In the genomic region with DNA sequence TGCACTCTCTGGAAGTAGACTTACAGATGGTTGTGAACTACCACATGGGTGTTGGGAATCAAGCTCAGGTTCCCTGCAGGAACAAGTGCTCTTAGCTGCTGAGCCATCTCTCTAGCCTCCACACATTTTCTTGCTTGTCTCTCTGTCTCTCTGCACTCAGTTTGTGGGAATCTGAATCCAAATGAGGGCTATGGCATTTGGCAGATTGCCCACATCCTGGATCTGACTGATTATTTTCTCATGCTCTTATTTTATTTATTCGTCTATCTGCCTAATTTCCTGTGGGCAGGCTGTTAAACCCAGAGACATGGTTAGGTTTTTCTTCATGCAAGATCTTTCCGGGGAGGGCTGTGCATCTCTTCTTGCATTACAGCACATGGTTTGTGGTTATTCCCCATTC, we compare ENCODE assay signal across 32 mouse cellular contexts.
DNase-seq lines count a peak whose midpoint lies in the region; ATAC-seq and TF ChIP-seq lines count a peak whose summit lies in the region.
"Had no signal": no experiment of that assay in that cellular context is flagged by ENCODE, and none has a peak within 500 bp of the region (broad histone marks: within the 10 kb centered on the region; RNA-seq: fewer than 3 reads in every experiment).

No protein-coding gene starts in this region.

- H3K27ac ChIP-seq in forebrain, postnatal 0 days (ENCODE audit: low read depth, low read length), result no peak overlapping the region
- no peak overlapping the region for H3K27ac ChIP-seq in forebrain, embryonic 11.5 days (ENCODE audit: low read depth, low read length)
- H3K27ac ChIP-seq in lung, embryonic 14.5 days (ENCODE audit: low read depth), result no peak overlapping the region
- H3K27ac ChIP-seq: embryonic facial prominence, embryonic 15.5 days; forebrain, embryonic 15.5 days; gastrocnemius, adult 2 months; heart, adult 2 months; hindbrain, embryonic 13.5 days; kidney, embryonic 15.5 days; limb, embryonic 10.5 days; limb, embryonic 15.5 days; liver, embryonic 15.5 days; midbrain, embryonic 10.5 days; neural tube, embryonic 13.5 days; stomach, postnatal 0 days had no signal

- H3K4me1 ChIP-seq in forebrain, postnatal 0 days (ENCODE audit: insufficient read depth), result no peaks in the 10 kb centered on the region
- H3K4me1 ChIP-seq in forebrain, embryonic 11.5 days (replicated peaks; ENCODE audit: control insufficient read depth, insufficient read depth, low read length), result no peaks in the 10 kb centered on the region
- no peaks in the 10 kb centered on the region for H3K4me1 ChIP-seq in lung, embryonic 14.5 days (ENCODE audit: insufficient read depth)
- H3K4me1 ChIP-seq in lung, adult 2 months (ENCODE audit: control insufficient read depth, insufficient read depth, low read length), result no peaks in the 10 kb centered on the region
- H3K4me1 ChIP-seq: forebrain, embryonic 15.5 days; heart, embryonic 12.5 days; hindbrain, embryonic 13.5 days; limb, embryonic 15.5 days; liver, embryonic 15.5 days; midbrain, embryonic 10.5 days; neural tube, embryonic 13.5 days had no signal

- no peak overlapping the region for H3K4me3 ChIP-seq in forebrain, postnatal 0 days (ENCODE audit: low read depth, low read length)
- no peak overlapping the region for H3K4me3 ChIP-seq in forebrain, embryonic 11.5 days (ENCODE audit: low read depth, low read length)
- no peak overlapping the region for H3K4me3 ChIP-seq in lung, embryonic 14.5 days (ENCODE audit: low read depth, low read length)
- H3K4me3 ChIP-seq in lung, adult 2 months (replicated peaks; ENCODE audit: extremely low read depth, low read depth, low read length), result no peak overlapping the region
- H3K4me3 ChIP-seq: embryonic facial prominence, embryonic 15.5 days; forebrain, embryonic 15.5 days; gastrocnemius, adult 2 months; heart, adult 2 months; heart, embryonic 12.5 days; hindbrain, embryonic 13.5 days; kidney, embryonic 15.5 days; limb, embryonic 10.5 days; limb, embryonic 15.5 days; liver, embryonic 15.5 days; midbrain, embryonic 10.5 days; neural tube, embryonic 13.5 days had no signal

- H3K27me3 ChIP-seq in forebrain, postnatal 0 days (ENCODE audit: insufficient read depth, low read length), result no peaks in the 10 kb centered on the region
- no peaks in the 10 kb centered on the region for H3K27me3 ChIP-seq in forebrain, embryonic 11.5 days (ENCODE audit: control insufficient read depth, insufficient read depth, low read length)
- no peaks in the 10 kb centered on the region for H3K27me3 ChIP-seq in lung, embryonic 14.5 days (ENCODE audit: insufficient read depth, low read length)
- H3K27me3 ChIP-seq: embryonic facial prominence, embryonic 15.5 days; forebrain, embryonic 15.5 days; heart, embryonic 12.5 days; hindbrain, embryonic 13.5 days; kidney, embryonic 15.5 days; limb, embryonic 15.5 days; liver, embryonic 15.5 days; neural tube, embryonic 13.5 days had no signal

- DNase-seq in forebrain, postnatal 0 days, result peak; percentile 17
- DNase-seq in forebrain, embryonic 11.5 days (ENCODE audit: low spot score), result no peak
- DNase-seq in lung, embryonic 14.5 days, result peak; percentile 77
- DNase-seq in lung, adult 2 months, result no peak
- DNase-seq in Muller cell, postnatal 12 days (ENCODE audit: inconsistent ontology term), result peak; percentile 22
- DNase-seq in lung, postnatal 14 days, result peak; percentile 13
- DNase-seq: adrenal gland, adult 2 months; B cell, adult 2 months; cerebellum, adult 8-10 months; embryo, embryonic 11 days; gastrocnemius, adult 2 months; heart, adult 2 months; heart, postnatal 4 days; kidney, adult 11 months; layer of hippocampus, postnatal 36 days; right cerebral cortex, postnatal 4 days; thymus, adult 18-20 months; thymus, postnatal 25 days had no signal

- 45% methylated on average over 2 of the region's 2 CpGs for WGBS in forebrain, postnatal 0 days
- 88% methylated on average over 2 of the region's 2 CpGs for WGBS in forebrain, embryonic 11.5 days
- 38% methylated on average over 2 of the region's 2 CpGs for WGBS in lung, embryonic 14.5 days
- 46% methylated on average over 2 of the region's 2 CpGs for WGBS in lung, adult 2 months

- no peak overlapping the region for H3K9ac ChIP-seq in forebrain, postnatal 0 days
- H3K9ac ChIP-seq in forebrain, embryonic 11.5 days (ENCODE audit: low read length), result no peak overlapping the region
- no peak overlapping the region for H3K9ac ChIP-seq in lung, embryonic 14.5 days
- H3K9ac ChIP-seq: embryonic facial prominence, embryonic 15.5 days; forebrain, embryonic 15.5 days; heart, embryonic 12.5 days; hindbrain, embryonic 13.5 days; kidney, embryonic 15.5 days; limb, embryonic 15.5 days; liver, embryonic 15.5 days; neural tube, embryonic 13.5 days had no signal

- no peaks in the 10 kb centered on the region for H3K36me3 ChIP-seq in forebrain, postnatal 0 days (ENCODE audit: insufficient read depth)
- no peaks in the 10 kb centered on the region for H3K36me3 ChIP-seq in forebrain, embryonic 11.5 days (ENCODE audit: control insufficient read depth, insufficient read depth, low read length)
- no peaks in the 10 kb centered on the region for H3K36me3 ChIP-seq in lung, embryonic 14.5 days (ENCODE audit: insufficient read depth)
- H3K36me3 ChIP-seq: embryonic facial prominence, embryonic 15.5 days; forebrain, embryonic 15.5 days; heart, embryonic 12.5 days; hindbrain, embryonic 13.5 days; kidney, embryonic 15.5 days; limb, embryonic 10.5 days; limb, embryonic 15.5 days; liver, embryonic 15.5 days; midbrain, embryonic 10.5 days; neural tube, embryonic 13.5 days had no signal

- no peak for TF ChIP-seq CTCF in forebrain, postnatal 0 days (IDR thresholded peaks at IDR 0.05; ENCODE audit: low read depth)
- TF ChIP-seq CTCF in lung, embryonic 14.5 days (IDR thresholded peaks at IDR 0.05; ENCODE audit: low read depth), result no peak
- TF ChIP-seq CTCF in lung, adult 2 months (IDR thresholded peaks at IDR 0.05; ENCODE audit: insufficient read depth, low read length), result no peak

- ATAC-seq in forebrain, postnatal 0 days, result no peak
- ATAC-seq in forebrain, embryonic 11.5 days (replicated peaks; ENCODE audit: low FRiP score), result no peak
- ATAC-seq in lung, embryonic 14.5 days (ENCODE audit: insufficient read depth), result no peak
- ATAC-seq in megakaryocyte-erythroid progenitor cell, adult 5-6 weeks (replicated peaks; ENCODE audit: low FRiP score, low TSS enrichment, poor library complexity, severe bottlenecking), result no peak
- ATAC-seq: activated CD4-positive, CD25-positive, alpha-beta regulatory T cell, adult 4 months; forebrain, embryonic 15.5 days; inflammation-experienced regulatory T-cells, adult 6 months had no signal

- TF ChIP-seq POLR2A in lung, adult 2 months (IDR thresholded peaks at IDR 0.05; ENCODE audit: borderline replicate concordance, extremely low read depth, low read depth, low read length), result no peak

- H3K4me2 ChIP-seq in forebrain, postnatal 0 days (ENCODE audit: low read depth), result no peak overlapping the region
- no peak overlapping the region for H3K4me2 ChIP-seq in forebrain, embryonic 11.5 days (ENCODE audit: low read depth, low read length, severe bottlenecking)
- no peak overlapping the region for H3K4me2 ChIP-seq in lung, embryonic 14.5 days
- H3K4me2 ChIP-seq: embryonic facial prominence, embryonic 15.5 days; forebrain, embryonic 15.5 days; heart, embryonic 12.5 days; hindbrain, embryonic 13.5 days; kidney, embryonic 15.5 days; limb, embryonic 15.5 days; liver, embryonic 15.5 days; neural tube, embryonic 13.5 days had no signal

- H3K9me3 ChIP-seq in forebrain, postnatal 0 days (ENCODE audit: low read length), result no peaks in the 10 kb centered on the region
- H3K9me3 ChIP-seq in forebrain, embryonic 11.5 days (ENCODE audit: control insufficient read depth, low read length), result no peaks in the 10 kb centered on the region
- H3K9me3 ChIP-seq in lung, embryonic 14.5 days (ENCODE audit: low read depth, low read length), result no peaks in the 10 kb centered on the region
- H3K9me3 ChIP-seq: embryonic facial prominence, embryonic 15.5 days; forebrain, embryonic 15.5 days; heart, embryonic 12.5 days; hindbrain, embryonic 13.5 days; kidney, embryonic 15.5 days; limb, embryonic 10.5 days; limb, embryonic 15.5 days; liver, embryonic 15.5 days; midbrain, embryonic 10.5 days; neural tube, embryonic 13.5 days had no signal

Comparison
In these comparisons a context has a peak if more than half of its experiments do, and no peak if none do; other contexts are left out.
1. DNase-seq: peak in forebrain, postnatal 0 days (single experiment), lung, embryonic 14.5 days (single experiment), Muller cell, postnatal 12 days (single experiment) and lung, postnatal 14 days (single experiment); none in forebrain, embryonic 11.5 days (single experiment) and lung, adult 2 months (single experiment).